Mouse (Mus musculus) heart, embryonic 11.5 days (tissue): ENCODE measurements around the gene Chrm3. TPM values are rescaled to one million over a fixed set of nuclear protein-coding genes. Genes with fewer than 3 reads are reported as not detected.

Experiments used
- ATAC-seq: fragments of 200-750 bp; cut with Nextera tagmentation; replicated peaks from 2 replicates; pipeline ENCODE4 v1.8.0; 2017; ENCODE audit warnings: moderate library complexity; ENCODE audit not compliant: insufficient number of reproducible peaks, low FRiP score, low TSS enrichment
- H3K27ac ChIP-seq: fragments of 300-500 bp; sonication (generic); 2 replicates; pipeline ENCODE4 v1.5.1; 2014; ENCODE audit warnings: mild to moderate bottlenecking, low read depth, low read length
- H3K27me3 ChIP-seq: fragments of 300-500 bp; sonication (generic); 2 replicates; pipeline ENCODE4 v1.6.1; 2014; ENCODE audit warnings: mild to moderate bottlenecking, low read length, mixed read lengths; ENCODE audit not compliant: control insufficient read depth, insufficient read depth
- H3K36me3 ChIP-seq: fragments of 300-500 bp; sonication (generic); 2 replicates; pipeline ENCODE4 v1.6.1; 2014; ENCODE audit warnings: mild to moderate bottlenecking, low read length, moderate library complexity, mixed read lengths; ENCODE audit not compliant: control insufficient read depth, insufficient read depth
- H3K4me1 ChIP-seq: fragments of 300-500 bp; sonication (generic); 2 replicates; pipeline ENCODE4 v1.6.1; 2014; ENCODE audit warnings: low read length; ENCODE audit not compliant: control insufficient read depth, insufficient read depth
- H3K4me2 ChIP-seq: fragments of 300-500 bp; sonication (generic); 2 replicates; pipeline ENCODE4 v1.6.1; 2014; ENCODE audit warnings: mild to moderate bottlenecking, moderate library complexity
- H3K4me3 ChIP-seq: fragments of 300-500 bp; sonication (generic); 2 replicates; pipeline ENCODE4 v1.5.1; 2014; ENCODE audit warnings: low read depth, low read length
- H3K9ac ChIP-seq: fragments of 300-500 bp; sonication (generic); 2 replicates; pipeline ENCODE4 v1.6.1; 2014; ENCODE audit warnings: mild to moderate bottlenecking, low read depth, low read length, moderate library complexity
- H3K9me3 ChIP-seq: fragments of 300-500 bp; sonication (generic); replicated peaks from 2 replicates; pipeline ENCODE4 v1.6.1; 2016; ENCODE audit warnings: low read length; ENCODE audit not compliant: control insufficient read depth
- WGBS: fragments of 180-500 bp; shearing (Covaris S2); extraction: QIAGEN DNeasy Blood & Tissue Kit; methylation state at CpG from one replicate; pipeline ENCODE4 v1.1.7; 2014; ENCODE audit not compliant: insufficient replicate concordance; 5-methylcytosine and 5-hydroxymethylcytosine counted together
- polyA plus RNA-seq: library from polyadenylated mRNA; unstranded; fragments of >200 nt; fragmentation: Nextera tagmentation; extraction: Ambion mirVana; gene quantifications from 2 replicates; pipeline ENCODE4 v1.2.1, GENCODE M21; 2014

Chrm3 gene
- polyA plus RNA-seq, 1 experiment from 2014 or later = 0.19 TPM

DNA sequence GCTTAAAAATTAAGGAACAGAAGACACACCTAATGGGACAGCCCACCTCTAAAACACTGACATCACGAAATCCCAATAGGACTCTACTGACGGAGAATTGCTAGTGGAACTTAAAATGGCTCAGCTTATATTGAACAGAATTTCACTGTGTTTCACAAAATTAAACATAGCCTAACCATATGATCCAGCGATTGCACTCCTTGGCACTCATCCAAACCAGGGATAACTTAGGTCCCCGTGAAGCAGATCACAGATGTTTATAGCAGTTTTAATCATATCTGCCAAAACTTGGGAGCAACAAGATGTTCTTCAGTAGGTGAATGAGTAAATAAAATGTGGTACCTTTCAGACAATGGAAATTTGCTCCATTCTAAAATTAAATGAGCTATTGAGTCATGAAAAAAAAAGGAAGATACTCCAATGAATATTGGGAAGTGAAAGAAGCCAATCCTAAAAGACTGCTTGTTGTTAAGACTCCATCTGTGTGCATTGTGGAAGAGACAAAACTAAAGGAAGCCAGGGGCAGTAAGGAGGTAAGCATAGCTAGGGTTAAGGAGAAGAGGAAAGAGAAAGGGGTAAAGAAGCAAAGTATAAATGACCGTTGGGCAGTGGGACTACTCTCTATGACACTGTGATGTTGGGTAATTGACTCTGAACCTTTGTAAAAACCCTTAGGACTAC is 109.0 kb downstream of the Chrm3 start:
- no peak for ATAC-seq
- H3K4me2 ChIP-seq = no peak overlapping the region

DNA sequence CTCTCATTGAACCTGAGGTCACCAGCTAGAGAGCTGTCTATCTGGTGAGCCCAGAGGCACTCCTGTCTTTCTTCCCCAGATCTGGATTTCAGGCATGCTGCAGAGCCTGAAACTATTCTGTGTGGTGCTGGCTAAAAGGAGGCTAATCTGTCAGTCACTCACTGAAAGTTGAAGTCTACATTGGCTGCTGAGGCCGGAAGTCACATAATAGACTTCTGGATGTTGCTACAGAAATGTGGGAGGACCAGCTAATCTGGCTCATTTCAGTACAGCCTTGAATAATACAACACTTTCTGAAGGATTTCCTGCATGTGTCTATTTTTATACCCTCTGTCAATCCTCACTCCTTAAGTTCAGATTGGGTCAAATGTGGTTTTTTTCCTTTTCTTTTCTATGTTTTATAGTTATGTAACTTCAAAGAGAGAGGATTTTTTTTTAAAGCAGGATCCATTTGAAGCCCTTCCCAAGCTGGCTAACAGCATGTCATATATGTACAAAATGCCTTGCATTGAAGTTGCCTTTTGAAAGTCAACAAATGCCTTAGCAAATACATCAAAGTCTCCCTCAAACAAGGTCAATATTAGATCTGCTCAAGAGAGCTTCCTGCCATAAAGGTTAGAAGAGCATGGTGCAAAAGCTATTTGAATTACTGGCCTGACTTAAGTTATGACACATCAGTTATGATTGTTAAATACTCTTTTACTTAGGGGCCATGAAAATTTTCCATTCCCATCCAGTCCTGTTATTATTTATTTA is 116.2 kb downstream of the Chrm3 start:
- Histone ChIP-seq H3K36me3 (no peaks in the 10 kb centered on the region), H3K27ac (no peak overlapping the region), H3K27me3 (no peaks in the 10 kb centered on the region), H3K4me3 (no peak overlapping the region), H3K9me3 (no peaks in the 10 kb centered on the region), H3K4me2 (no peak overlapping the region), H3K4me1 (no peaks in the 10 kb centered on the region), H3K9ac (no peak overlapping the region)
- 58% methylated on average over 1 of the region's 1 CpGs for WGBS
- ATAC-seq = no peak

More for the DNA sequence above, 109.0 kb downstream of the Chrm3 start:
- H3K27ac ChIP-seq = no peak overlapping the region
- no peaks in the 10 kb centered on the region for H3K4me1 ChIP-seq
- 69% methylated on average over 5 of the region's 5 CpGs for WGBS
- no peaks in the 10 kb centered on the region for H3K36me3 ChIP-seq
- no peak overlapping the region for H3K9ac ChIP-seq
- H3K4me3 ChIP-seq = no peak overlapping the region
- H3K27me3 ChIP-seq = no peaks in the 10 kb centered on the region
- H3K9me3 ChIP-seq = no peaks in the 10 kb centered on the region

DNA sequence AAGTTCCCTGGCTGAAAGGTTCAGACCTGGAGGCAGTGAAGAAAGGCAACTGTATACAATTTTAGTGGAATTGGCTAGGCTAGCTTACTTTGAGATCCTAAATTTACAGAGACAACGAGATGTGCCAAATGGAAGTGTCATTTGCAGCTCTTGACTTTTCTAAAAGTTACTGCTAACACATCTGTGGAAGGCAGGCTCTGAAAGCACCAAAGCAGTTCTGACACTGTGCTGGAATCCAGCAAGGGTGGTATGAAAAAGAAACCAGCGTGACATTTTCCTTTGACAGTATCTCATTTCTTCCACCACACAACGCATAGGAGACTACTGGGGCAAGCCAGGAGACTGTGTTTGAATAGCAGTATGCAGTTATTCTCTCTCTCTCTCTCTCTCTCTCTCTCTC is 120.4 kb downstream of the Chrm3 start:
- Histone ChIP-seq H3K36me3 (no peaks in the 10 kb centered on the region), H3K9ac (no peak overlapping the region), H3K4me3 (no peak overlapping the region), H3K4me1 (no peaks in the 10 kb centered on the region), H3K27me3 (no peaks in the 10 kb centered on the region), H3K9me3 (no peaks in the 10 kb centered on the region), H3K4me2 (no peak overlapping the region), H3K27ac (no peak overlapping the region)
- 66% methylated on average over 3 of the region's 3 CpGs for WGBS
- no peak for ATAC-seq

DNA sequence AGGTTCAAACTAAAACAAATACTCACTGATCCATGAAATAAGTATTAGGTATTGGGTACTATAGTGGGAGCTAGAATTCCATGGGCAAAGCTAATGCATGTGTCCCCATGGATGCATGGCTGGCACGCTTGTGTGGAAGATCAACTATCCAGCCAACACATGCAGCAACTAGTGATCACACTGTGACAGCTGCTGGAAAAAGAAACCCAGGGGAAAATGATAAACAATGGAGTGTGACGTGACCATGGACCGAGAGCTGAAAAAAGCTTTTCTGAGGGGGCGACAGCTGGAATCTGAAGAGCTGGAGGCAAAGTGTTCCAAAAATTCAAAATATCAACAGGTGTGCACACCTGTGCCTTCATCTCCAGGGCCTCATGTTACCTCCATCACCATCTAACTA is 120.8 kb downstream of the Chrm3 start:
- H3K4me2 ChIP-seq = no peak overlapping the region
- WGBS = 66% methylated on average over 4 of the region's 4 CpGs
- no peak for ATAC-seq
- H3K9me3 ChIP-seq = no peaks in the 10 kb centered on the region
- H3K27me3 ChIP-seq = no peaks in the 10 kb centered on the region
- H3K4me1 ChIP-seq = no peaks in the 10 kb centered on the region
- no peak overlapping the region for H3K9ac ChIP-seq
- no peaks in the 10 kb centered on the region for H3K36me3 ChIP-seq
- no peak overlapping the region for H3K27ac ChIP-seq
- no peak overlapping the region for H3K4me3 ChIP-seq

DNA sequence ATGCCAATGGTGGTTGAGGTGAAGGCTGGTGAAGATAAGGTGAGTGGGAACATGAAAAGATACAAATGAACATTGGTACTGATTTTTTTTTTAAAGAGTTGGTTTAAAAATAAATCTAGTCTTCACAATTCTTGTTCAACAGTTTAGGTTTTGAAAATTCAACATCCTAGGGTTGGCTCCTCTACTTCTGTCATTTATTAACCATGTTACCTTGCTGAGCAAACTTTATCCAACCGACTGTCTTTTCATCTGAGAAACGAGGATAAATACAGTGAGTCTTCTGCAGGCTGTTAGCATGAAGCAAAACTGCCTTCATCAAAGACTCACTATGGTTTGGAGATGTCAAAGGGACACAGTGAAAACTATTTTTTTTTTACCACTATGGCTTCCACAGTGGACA is 123.0 kb downstream of the Chrm3 start:
- H3K4me3 ChIP-seq = no peak overlapping the region
- H3K4me1 ChIP-seq = no peaks in the 10 kb centered on the region
- H3K9me3 ChIP-seq = no peaks in the 10 kb centered on the region
- H3K9ac ChIP-seq = no peak overlapping the region
- no peak overlapping the region for H3K4me2 ChIP-seq
- ATAC-seq = no peak
- H3K36me3 ChIP-seq = no peaks in the 10 kb centered on the region
- H3K27ac ChIP-seq = no peak overlapping the region
- 64% methylated on average over 2 of the region's 2 CpGs for WGBS
- H3K27me3 ChIP-seq = no peaks in the 10 kb centered on the region

DNA sequence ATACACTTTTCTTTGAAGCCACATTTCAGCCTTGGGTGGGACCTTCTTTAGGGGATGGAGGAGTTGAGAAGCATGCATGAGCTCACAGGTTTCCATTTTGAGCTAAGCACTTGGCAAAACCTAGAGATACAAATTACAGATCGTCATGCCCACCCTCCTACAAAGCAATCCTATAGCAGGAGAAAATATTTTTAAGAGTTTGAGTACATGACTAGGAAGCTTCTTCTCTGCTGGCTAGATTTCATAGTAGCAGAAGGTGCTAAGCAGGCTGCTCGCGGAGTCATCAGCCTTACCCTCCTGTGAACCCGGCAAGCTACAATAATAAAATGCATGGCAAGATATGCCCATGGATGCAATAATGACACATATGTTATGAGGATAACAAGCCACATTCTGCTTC is 124.4 kb downstream of the Chrm3 start:
- Histone ChIP-seq H3K4me3 (no peak overlapping the region), H3K4me2 (no peak overlapping the region), H3K4me1 (no peaks in the 10 kb centered on the region), H3K9me3 (no peaks in the 10 kb centered on the region), H3K36me3 (no peaks in the 10 kb centered on the region), H3K27ac (no peak overlapping the region), H3K27me3 (no peaks in the 10 kb centered on the region), H3K9ac (no peak overlapping the region)
- 90% methylated on average over 4 of the region's 4 CpGs for WGBS
- ATAC-seq = no peak

DNA sequence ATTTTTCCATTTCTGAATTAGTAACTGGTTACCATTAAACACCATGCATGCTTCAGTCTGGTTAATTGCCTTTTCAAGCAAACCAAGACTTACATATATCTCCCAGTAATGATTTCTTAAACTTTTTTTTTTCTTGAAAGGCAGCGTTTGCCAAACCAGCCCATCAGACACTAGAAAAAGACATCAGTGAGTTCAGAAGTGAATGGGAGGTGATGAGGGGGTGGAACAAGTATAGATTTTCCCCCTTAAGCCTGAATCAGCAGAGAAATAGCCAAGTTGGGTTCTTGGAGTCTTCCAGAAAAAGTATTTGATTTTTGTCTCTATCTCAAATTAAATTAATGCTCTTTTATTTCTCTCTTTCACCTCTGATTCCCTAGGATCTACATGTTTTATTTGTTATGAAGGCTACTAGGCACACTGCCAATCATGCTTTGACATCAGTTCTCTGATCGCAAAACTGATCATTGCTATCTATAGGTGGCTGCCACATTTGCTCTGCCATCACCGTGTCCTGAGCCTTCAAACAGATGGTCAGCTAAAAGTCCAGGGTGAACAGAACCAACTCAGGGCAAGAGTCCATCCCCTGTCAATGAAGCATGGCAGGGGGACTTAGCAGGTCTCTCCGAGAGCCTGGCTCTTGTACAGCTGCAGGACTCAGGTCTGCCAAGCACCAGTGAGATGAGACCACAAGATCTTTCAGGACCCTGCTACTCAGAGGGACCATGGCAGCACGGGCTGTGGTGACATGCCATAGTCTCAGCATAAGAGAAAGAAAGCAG is 125.1 kb downstream of the Chrm3 start:
- ATAC-seq = no peak
- WGBS = 80% methylated on average over 5 of the region's 5 CpGs

DNA sequence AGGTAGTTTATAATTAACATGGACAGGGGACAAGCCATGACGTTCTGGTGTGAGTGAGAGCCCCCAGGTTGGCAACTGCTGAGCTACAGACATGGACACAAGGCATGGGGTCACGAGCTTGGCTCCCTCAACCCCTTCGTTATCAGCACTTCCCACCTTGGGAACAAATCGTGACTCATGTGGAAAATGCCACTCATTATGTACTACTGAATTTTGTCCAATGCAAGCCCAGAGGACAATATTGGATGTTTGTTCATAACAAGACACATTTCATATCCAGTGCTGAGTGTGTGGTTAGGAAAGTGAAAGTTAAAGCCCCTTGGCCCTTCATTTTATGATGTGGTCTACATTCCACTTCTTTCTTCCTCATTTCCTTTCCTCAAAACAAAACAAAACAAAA is 140.2 kb downstream of the Chrm3 start:
- Histone ChIP-seq H3K36me3 (no peaks in the 10 kb centered on the region), H3K9ac (no peak overlapping the region), H3K4me3 (no peak overlapping the region), H3K27me3 (no peaks in the 10 kb centered on the region), H3K27ac (no peak overlapping the region), H3K4me2 (no peak overlapping the region), H3K9me3 (no peaks in the 10 kb centered on the region), H3K4me1 (no peaks in the 10 kb centered on the region)
- no peak for ATAC-seq
- 61% methylated on average over 4 of the region's 4 CpGs for WGBS

More for the DNA sequence above, 125.1 kb downstream of the Chrm3 start:
- Histone ChIP-seq H3K9me3 (no peaks in the 10 kb centered on the region), H3K4me3 (no peak overlapping the region), H3K9ac (no peak overlapping the region), H3K27ac (no peak overlapping the region), H3K27me3 (no peaks in the 10 kb centered on the region), H3K4me2 (no peak overlapping the region), H3K4me1 (no peaks in the 10 kb centered on the region), H3K36me3 (no peaks in the 10 kb centered on the region)
